ENCODE assay signal across 25 mouse cellular contexts in the genomic region with DNA sequence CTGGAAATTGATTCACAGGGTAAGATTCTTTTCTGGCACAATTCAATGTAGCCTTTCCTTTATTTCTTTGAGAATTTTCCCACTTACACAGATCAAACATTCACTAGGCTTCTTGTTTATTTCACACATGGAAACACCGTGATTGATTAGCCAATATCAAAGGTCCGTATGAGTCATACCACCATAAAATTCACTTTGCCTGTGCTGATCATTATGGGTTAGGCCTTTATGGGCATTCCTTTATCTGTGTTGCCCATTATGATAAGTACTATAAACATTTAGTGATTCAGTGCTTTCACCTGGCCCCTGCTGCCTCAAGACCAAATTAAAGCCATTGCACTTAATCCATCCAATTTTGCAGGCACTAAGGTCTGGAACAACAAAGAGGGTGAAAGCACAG.
"Had no signal": no experiment of that assay in that cellular context is flagged by ENCODE, and none has a peak within 500 bp of the region (broad histone marks: within the 10 kb centered on the region; RNA-seq: fewer than 3 reads in every experiment).

No protein-coding gene starts in this region.

- H3K36me3 ChIP-seq: heart, embryonic 10.5 days; heart, embryonic 12.5 days; hindbrain, embryonic 10.5 days; hindbrain, embryonic 12.5 days; kidney, embryonic 15.5 days; limb, embryonic 13.5 days; limb, embryonic 15.5 days; liver, embryonic 12.5 days had no signal

- H3K9ac ChIP-seq: heart, embryonic 12.5 days; hindbrain, embryonic 12.5 days; hindbrain, embryonic 14.5 days; kidney, embryonic 15.5 days; limb, embryonic 13.5 days; limb, embryonic 15.5 days; liver, embryonic 12.5 days; liver, embryonic 14.5 days had no signal

- H3K4me1 ChIP-seq: heart, embryonic 10.5 days; heart, embryonic 12.5 days; hindbrain, embryonic 10.5 days; hindbrain, embryonic 12.5 days; kidney, embryonic 15.5 days; limb, embryonic 13.5 days; limb, embryonic 15.5 days; liver, embryonic 12.5 days had no signal

- H3K9me3 ChIP-seq: heart, embryonic 10.5 days; heart, embryonic 12.5 days; hindbrain, embryonic 10.5 days; hindbrain, embryonic 12.5 days; kidney, embryonic 15.5 days; limb, embryonic 13.5 days; limb, embryonic 15.5 days; liver, embryonic 12.5 days had no signal

- H3K27ac ChIP-seq: heart, embryonic 10.5 days; hindbrain, embryonic 10.5 days; hindbrain, embryonic 12.5 days; hindbrain, embryonic 14.5 days; kidney, embryonic 15.5 days; kidney, postnatal 0 days; layer of hippocampus, adult 2 months; left cerebral cortex, adult 2 months; limb, embryonic 13.5 days; limb, embryonic 15.5 days; liver, embryonic 12.5 days; liver, embryonic 14.5 days had no signal

- ATAC-seq: hindbrain, embryonic 16.5 days; inflammation-experienced regulatory T-cells, adult 6 months; liver, embryonic 12.5 days had no signal

- DNase-seq: gastrocnemius, postnatal 25 days; heart, adult 18-20 months; heart, postnatal 10 days; heart, postnatal 4 days; kidney, adult 11 months; kidney, adult 2 months; kidney, adult 9 months; kidney, postnatal 14 days; kidney, postnatal 36 days; left cerebral cortex, postnatal 4 days had no signal

- H3K4me3 ChIP-seq: heart, embryonic 10.5 days; heart, embryonic 12.5 days; hindbrain, embryonic 10.5 days; hindbrain, embryonic 12.5 days; kidney, embryonic 15.5 days; layer of hippocampus, adult 2 months; left cerebral cortex, adult 2 months; limb, embryonic 13.5 days; limb, embryonic 15.5 days; liver, embryonic 12.5 days had no signal

- H3K4me2 ChIP-seq: heart, embryonic 12.5 days; hindbrain, embryonic 12.5 days; hindbrain, embryonic 14.5 days; kidney, embryonic 15.5 days; limb, embryonic 13.5 days; limb, embryonic 15.5 days; liver, embryonic 12.5 days had no signal

- H3K27me3 ChIP-seq: heart, embryonic 12.5 days; hindbrain, embryonic 12.5 days; kidney, embryonic 15.5 days; limb, embryonic 13.5 days; limb, embryonic 15.5 days; liver, embryonic 12.5 days had no signal
